Mouse (Mus musculus): ENCODE data around the gene Iqgap3. TPM values are rescaled to one million over a fixed set of nuclear protein-coding genes. Genes with fewer than 3 reads are reported as not detected.

The Iqgap3 gene
- polyA plus RNA-seq, 1 experiment, result 19.7 TPM

DNA sequence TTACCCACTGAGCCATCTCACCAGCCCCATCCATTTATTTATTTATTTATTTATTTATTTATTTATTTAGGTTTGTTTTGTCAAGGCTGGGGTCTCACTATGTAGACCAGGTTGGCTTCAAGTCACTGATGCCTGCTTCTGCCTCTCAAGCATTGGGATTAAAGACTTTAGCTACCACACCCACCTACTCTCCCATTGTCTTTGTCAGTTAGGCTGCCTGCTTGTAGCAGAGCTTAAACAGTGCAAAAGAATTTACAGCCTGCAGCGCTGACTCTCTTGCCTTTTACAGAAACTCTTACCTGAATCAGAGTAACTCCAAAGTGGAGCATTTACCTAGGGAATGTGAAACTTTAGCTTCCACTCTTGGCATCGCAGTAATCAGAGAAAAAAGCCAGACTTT is 72.5 kb downstream of the Iqgap3 start:
- WGBS, result 94% methylated on average over 2 of the region's 2 CpGs

DNA sequence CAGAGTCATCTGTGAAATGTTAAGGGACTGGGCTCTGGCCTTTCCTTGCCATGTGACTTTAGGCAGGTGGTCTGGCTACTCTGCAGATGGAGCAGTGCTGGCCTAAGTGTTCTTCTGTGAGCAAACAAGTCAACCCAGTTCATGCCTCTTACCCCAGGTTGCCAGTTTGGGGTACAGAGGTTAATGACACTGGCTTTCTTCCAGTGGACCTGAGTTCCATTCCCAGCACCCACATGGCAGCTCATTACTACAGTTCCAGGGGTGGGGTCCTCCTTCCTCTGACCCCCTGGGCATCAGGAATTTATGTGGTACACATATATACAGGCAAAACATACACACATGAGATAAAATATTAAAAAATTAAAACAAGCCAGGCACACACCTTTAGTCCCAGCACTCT is 75.0 kb downstream of the Iqgap3 start:
- Histone ChIP-seq H3K27me3 (ENCODE audit: control insufficient read depth, insufficient read depth, low read length) (no peaks in the 10 kb centered on the region), H3K27ac (ENCODE audit: control insufficient read depth, insufficient read depth, low read length) (no peak overlapping the region), H3K4me1 (replicated peaks; ENCODE audit: control insufficient read depth, insufficient read depth, low read length) (peaks cover 5% of the 10 kb centered on the region; the same call in 1 of the 2 replicates), H3K36me3 (ENCODE audit: control insufficient read depth, insufficient read depth, low read length) (peaks cover 57% of the 10 kb centered on the region), H3K4me3 (ENCODE audit: control insufficient read depth, insufficient read depth, low read length) (no peak overlapping the region)
- no peak for DNase-seq
- TF ChIP-seq POLR2A (IDR thresholded peaks at IDR 0.05; ENCODE audit: control insufficient read depth, extremely low read depth, insufficient read depth, low read length, poor library complexity), result no peak
- TF ChIP-seq CTCF (IDR thresholded peaks at IDR 0.05; ENCODE audit: borderline replicate concordance, control insufficient read depth, extremely low read depth, insufficient read depth, low read length, poor library complexity), result no peak

More for the DNA sequence above, 72.5 kb downstream of the Iqgap3 start:
- peaks cover 31% of the 10 kb centered on the region for H3K36me3 ChIP-seq (ENCODE audit: control insufficient read depth, insufficient read depth, low read length)
- TF ChIP-seq CTCF (IDR thresholded peaks at IDR 0.05; ENCODE audit: borderline replicate concordance, control insufficient read depth, extremely low read depth, insufficient read depth, low read length, poor library complexity) (no peak), POLR2A (IDR thresholded peaks at IDR 0.05; ENCODE audit: control insufficient read depth, extremely low read depth, insufficient read depth, low read length, poor library complexity) (no peak)
- no peak overlapping the region for H3K27ac ChIP-seq (ENCODE audit: control insufficient read depth, insufficient read depth, low read length)
- DNase-seq, result no peak
- no peaks in the 10 kb centered on the region for H3K27me3 ChIP-seq (ENCODE audit: control insufficient read depth, insufficient read depth, low read length)
- no peak overlapping the region for H3K4me3 ChIP-seq (ENCODE audit: control insufficient read depth, insufficient read depth, low read length)
- peaks cover 28% of the 10 kb centered on the region for H3K4me1 ChIP-seq (replicated peaks; ENCODE audit: control insufficient read depth, insufficient read depth, low read length)

DNA sequence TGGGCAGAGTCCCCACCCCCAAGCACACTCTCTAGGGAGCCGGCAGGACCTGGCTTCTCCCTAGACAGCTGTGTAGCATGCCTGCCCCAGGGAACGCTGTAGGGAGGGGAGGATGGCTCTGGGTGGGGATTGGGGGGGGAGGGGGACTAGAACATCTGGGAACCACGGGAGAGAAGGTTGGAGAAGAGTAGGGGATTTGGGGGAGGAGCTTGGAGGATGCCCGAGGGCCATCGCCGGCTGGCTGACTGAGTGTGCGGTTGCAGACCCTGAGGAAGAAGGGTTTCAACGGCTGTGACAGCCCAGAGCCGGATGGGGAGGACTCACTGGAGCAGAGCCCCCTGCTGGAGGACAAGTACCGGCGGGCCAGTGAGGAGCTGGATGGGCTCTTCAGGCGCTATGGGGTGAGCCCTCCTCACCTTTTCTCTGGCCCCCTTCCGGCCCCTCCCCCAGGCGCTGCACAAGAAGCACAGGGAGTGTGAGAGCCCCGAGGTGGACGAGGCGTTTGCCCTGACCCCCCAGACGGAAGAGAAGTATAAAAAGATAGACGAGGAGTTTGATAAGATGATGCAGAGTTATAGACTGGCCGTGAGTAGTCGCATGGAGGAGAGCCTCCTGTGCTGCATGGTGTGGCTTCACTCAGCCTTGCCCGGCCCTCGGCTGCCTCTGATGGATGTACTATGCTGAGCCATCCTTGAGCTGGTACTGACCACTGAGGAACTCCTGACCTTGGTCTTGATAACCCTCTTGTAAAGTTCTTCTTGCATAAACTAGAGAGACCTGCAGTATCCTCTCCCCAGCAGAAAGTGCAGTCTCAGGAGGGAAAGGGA is 76.2 kb downstream of the Iqgap3 start:
- DNase-seq, result peak; percentile 72
- H3K27me3 ChIP-seq (ENCODE audit: control insufficient read depth, insufficient read depth, low read length), result no peaks in the 10 kb centered on the region
- H3K36me3 ChIP-seq (ENCODE audit: control insufficient read depth, insufficient read depth, low read length), result peaks cover 68% of the 10 kb centered on the region
- WGBS, result 55% methylated on average over 23 of the region's 23 CpGs
- TF ChIP-seq CTCF (IDR thresholded peaks at IDR 0.05; ENCODE audit: borderline replicate concordance, control insufficient read depth, extremely low read depth, insufficient read depth, low read length, poor library complexity) (peak; percentile 78), POLR2A (IDR thresholded peaks at IDR 0.05; ENCODE audit: control insufficient read depth, extremely low read depth, insufficient read depth, low read length, poor library complexity) (no peak)
- H3K4me1 ChIP-seq (replicated peaks; ENCODE audit: control insufficient read depth, insufficient read depth, low read length), result no peaks in the 10 kb centered on the region
- H3K4me3 ChIP-seq (ENCODE audit: control insufficient read depth, insufficient read depth, low read length), result no peak overlapping the region
- H3K27ac ChIP-seq (ENCODE audit: control insufficient read depth, insufficient read depth, low read length), result no peak overlapping the region

DNA sequence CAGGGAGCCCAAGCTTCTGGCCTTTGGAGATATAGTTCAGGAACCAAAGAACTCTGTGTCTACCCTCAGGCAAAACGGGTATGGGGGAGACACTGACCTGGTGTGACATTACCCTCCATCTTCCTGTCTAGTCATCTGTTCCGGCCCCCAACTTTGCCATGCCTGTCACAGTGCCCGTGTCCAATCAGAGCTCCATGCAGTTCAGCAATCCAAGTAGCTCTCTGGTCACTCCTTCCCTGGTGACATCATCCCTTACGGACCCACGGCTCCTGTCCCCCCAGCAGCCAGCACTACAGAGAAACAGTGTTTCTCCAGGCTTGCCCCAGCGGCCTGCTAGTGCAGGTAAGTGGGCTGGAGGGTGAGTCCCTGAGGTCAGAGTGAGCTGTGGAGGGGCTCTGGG is 77.2 kb downstream of the Iqgap3 start:
- Histone ChIP-seq H3K27me3 (ENCODE audit: control insufficient read depth, insufficient read depth, low read length) (no peaks in the 10 kb centered on the region), H3K27ac (ENCODE audit: control insufficient read depth, insufficient read depth, low read length) (no peak overlapping the region), H3K4me1 (replicated peaks; ENCODE audit: control insufficient read depth, insufficient read depth, low read length) (no peaks in the 10 kb centered on the region), H3K4me3 (ENCODE audit: control insufficient read depth, insufficient read depth, low read length) (no peak overlapping the region), H3K36me3 (ENCODE audit: control insufficient read depth, insufficient read depth, low read length) (peaks cover 77% of the 10 kb centered on the region)
- 95% methylated on average over 6 of the region's 6 CpGs for WGBS
- no peak for DNase-seq
- TF ChIP-seq CTCF (IDR thresholded peaks at IDR 0.05; ENCODE audit: borderline replicate concordance, control insufficient read depth, extremely low read depth, insufficient read depth, low read length, poor library complexity), result no peak
- TF ChIP-seq POLR2A (IDR thresholded peaks at IDR 0.05; ENCODE audit: control insufficient read depth, extremely low read depth, insufficient read depth, low read length, poor library complexity), result no peak

DNA sequence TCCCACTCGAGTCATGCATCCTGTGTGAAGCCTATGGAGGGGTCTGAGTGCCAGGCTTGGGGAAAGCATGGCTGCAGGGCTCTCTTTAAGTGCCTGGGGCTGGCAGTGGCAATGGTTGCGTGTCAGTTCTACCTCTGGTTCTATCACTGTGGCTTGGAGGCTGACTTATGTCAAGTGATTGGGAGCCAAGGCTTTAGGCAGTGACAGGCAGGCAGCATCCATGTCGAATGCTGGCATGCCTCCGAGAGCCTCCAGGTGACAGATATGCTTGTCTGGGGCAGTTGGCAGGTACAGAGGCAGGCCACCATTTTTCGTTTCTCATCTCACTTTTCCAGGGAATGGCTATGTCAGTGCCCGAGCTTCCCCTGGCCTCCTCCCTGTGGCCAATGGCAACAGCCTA is 79.1 kb downstream of the Iqgap3 start:
- no peaks in the 10 kb centered on the region for H3K27me3 ChIP-seq (ENCODE audit: control insufficient read depth, insufficient read depth, low read length)
- no peak overlapping the region for H3K4me3 ChIP-seq (ENCODE audit: control insufficient read depth, insufficient read depth, low read length)
- H3K27ac ChIP-seq (ENCODE audit: control insufficient read depth, insufficient read depth, low read length), result no peak overlapping the region
- WGBS, result 94% methylated on average over 6 of the region's 6 CpGs
- TF ChIP-seq POLR2A (IDR thresholded peaks at IDR 0.05; ENCODE audit: control insufficient read depth, extremely low read depth, insufficient read depth, low read length, poor library complexity) (no peak), CTCF (IDR thresholded peaks at IDR 0.05; ENCODE audit: borderline replicate concordance, control insufficient read depth, extremely low read depth, insufficient read depth, low read length, poor library complexity) (no peak)
- H3K36me3 ChIP-seq (ENCODE audit: control insufficient read depth, insufficient read depth, low read length), result peaks cover 88% of the 10 kb centered on the region
- no peak for DNase-seq
- H3K4me1 ChIP-seq (replicated peaks; ENCODE audit: control insufficient read depth, insufficient read depth, low read length), result no peaks in the 10 kb centered on the region

DNA sequence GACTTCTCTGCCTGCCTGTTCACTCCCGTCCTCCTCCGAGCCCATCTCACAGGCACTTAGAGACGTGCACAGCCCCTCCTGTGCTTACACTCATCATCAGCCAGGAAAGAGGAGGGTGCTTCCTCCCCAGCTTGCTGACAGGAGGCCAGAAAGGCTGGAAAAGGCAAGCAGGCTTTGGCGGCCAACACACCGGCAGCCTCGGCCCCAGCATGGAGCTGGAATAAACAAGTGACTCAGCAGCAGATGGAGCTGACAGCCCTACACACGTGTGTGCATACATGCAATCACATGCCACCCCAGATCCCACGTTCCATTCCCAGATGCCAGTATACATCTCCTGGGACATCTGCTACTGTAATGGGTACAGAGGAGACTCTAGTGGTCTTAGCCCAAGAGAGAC is 80.5 kb downstream of the Iqgap3 start:
- H3K4me1 ChIP-seq (replicated peaks; ENCODE audit: control insufficient read depth, insufficient read depth, low read length), result no peaks in the 10 kb centered on the region
- 93% methylated on average over 8 of the region's 8 CpGs for WGBS
- peaks cover 87% of the 10 kb centered on the region for H3K36me3 ChIP-seq (ENCODE audit: control insufficient read depth, insufficient read depth, low read length)
- no peak overlapping the region for H3K27ac ChIP-seq (ENCODE audit: control insufficient read depth, insufficient read depth, low read length)
- H3K4me3 ChIP-seq (ENCODE audit: control insufficient read depth, insufficient read depth, low read length), result no peak overlapping the region
- no peak for DNase-seq
- H3K27me3 ChIP-seq (ENCODE audit: control insufficient read depth, insufficient read depth, low read length), result no peaks in the 10 kb centered on the region
- TF ChIP-seq POLR2A (IDR thresholded peaks at IDR 0.05; ENCODE audit: control insufficient read depth, extremely low read depth, insufficient read depth, low read length, poor library complexity) (no peak), CTCF (IDR thresholded peaks at IDR 0.05; ENCODE audit: borderline replicate concordance, control insufficient read depth, extremely low read depth, insufficient read depth, low read length, poor library complexity) (no peak)

Measured in thymus, adult 2 months (tissue).